Mouse (Mus musculus): ENCODE results near the gene Tex26.
A peak's percentile ranks its signal among the peaks of the same experiment; 100 is the strongest.

- TF ChIP-seq EP300 (optimal IDR thresholded peaks at IDR 0.05): no peak
- TF ChIP-seq CTCF (IDR thresholded peaks at IDR 0.05; ENCODE audit: low read depth): peak; percentile 52
These were observed 17.1 kb downstream of the Tex26 start for GRCm38 (mm10) chr5:149456544-149456943.
